Mouse (Mus musculus) hematopoietic stem cell, adult 5-6 weeks (primary cell): Measurements from ENCODE around the gene Tpx2. TPM values are rescaled to one million over a fixed set of nuclear protein-coding genes. Genes with fewer than 3 reads are reported as not detected.

Experiments used
- ATAC-seq, 2 experiments: fragments of 125-278 bp in 1 of 2; replicated peaks in 1 of 2; 2 replicates each; pipeline ENCODE4 v1.8.0; 2016 to 2017; ENCODE audit warnings: inconsistent platforms in 2 of 2, mild to moderate bottlenecking in 2 of 2, moderate number of reproducible peaks in 2 of 2, low read depth in 1 of 2, moderate TSS enrichment in 1 of 2; ENCODE audit not compliant: low FRiP score in 2 of 2, poor library complexity in 2 of 2, severe bottlenecking in 2 of 2, insufficient read depth in 1 of 2, low TSS enrichment in 1 of 2
- total RNA-seq: library from RNA; stranded (forward); fragments of 172-1452, 232-1000 nt; gene quantifications from 2 replicates; pipeline ENCODE4 v1.2.3, GENCODE M21; 2017

The Tpx2 gene
- total RNA-seq, 1 experiment from 2014 or later: 113 TPM

DNA sequence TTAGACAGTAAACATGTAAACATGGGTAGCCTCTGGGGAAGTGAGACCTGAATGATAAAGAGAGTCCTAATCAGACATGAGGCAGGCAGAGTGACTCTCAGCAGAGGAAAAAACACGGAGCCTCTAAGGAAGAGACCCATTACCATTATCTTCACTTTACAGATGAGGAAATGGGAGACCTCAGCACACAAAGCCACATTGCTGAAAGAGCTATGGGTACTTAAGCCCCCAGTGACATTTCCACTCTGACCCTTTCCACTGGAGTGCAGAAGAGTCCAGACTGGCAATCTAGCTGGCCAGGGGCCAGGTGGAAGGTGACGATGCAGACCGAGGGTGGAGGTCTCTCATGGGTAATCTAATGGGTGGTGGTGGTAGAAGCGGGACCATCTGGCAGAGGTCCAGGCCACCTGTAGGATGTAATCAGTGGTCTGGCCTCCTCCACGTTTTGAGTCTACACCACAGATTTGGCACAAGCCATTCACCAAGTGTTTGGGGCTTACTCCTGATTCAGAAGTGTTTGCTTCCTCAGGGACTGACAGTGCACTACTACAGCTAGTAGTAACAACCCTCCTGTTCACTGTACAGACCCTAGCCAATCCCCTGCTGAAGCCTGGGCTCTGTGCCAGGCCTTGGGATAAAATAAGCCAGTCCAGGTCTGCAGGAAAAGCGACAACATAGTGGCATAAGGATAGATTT, 30.0 kb upstream of the Tpx2 start:
- peak; percentile 20 to 39 for ATAC-seq

DNA sequence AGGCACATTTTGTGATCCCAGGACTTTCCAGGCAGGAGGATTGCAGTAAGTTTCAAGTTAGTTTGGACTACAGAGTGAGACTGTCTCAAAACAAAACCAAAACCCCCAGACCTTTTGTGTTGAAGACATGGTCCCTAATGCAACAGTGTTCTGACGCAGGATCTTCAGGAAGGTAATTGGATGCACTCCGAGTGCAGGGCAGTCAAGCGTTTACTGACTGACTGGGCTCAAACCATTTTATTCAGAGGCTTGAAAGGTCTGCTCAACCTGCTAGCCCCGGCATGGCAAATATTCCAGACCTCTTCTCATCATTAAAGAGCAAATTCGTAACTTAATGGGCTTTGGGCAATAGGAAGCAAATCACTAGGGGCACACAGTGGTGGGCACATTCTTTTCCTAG, 29.1 kb upstream of the Tpx2 start:
- no peak for ATAC-seq

DNA sequence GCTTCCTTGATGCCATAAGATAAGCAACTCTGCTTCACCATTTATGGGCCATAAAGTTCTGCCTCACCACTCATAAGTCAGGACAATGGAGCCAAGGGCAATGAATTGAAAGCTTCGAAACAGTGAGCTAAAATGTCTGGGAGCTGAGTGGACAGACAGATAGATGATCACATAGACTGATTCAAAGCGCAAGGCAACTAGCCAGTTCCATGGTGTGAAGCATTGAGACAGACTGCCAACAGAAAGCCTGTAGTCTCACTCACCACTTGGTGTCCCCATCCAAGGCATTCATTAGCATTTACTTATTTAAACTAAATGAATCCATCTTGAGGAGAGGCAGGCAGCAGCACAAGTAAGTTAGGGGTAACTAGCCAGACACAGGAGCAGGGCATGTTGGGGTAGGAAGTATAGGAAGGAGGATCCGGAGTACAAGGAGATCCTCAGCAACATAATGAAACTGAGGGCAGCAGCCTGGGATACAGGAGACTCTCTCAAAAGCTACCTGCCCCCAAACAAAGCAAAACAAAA, 28.6 kb upstream of the Tpx2 start:
- no peak for ATAC-seq

DNA sequence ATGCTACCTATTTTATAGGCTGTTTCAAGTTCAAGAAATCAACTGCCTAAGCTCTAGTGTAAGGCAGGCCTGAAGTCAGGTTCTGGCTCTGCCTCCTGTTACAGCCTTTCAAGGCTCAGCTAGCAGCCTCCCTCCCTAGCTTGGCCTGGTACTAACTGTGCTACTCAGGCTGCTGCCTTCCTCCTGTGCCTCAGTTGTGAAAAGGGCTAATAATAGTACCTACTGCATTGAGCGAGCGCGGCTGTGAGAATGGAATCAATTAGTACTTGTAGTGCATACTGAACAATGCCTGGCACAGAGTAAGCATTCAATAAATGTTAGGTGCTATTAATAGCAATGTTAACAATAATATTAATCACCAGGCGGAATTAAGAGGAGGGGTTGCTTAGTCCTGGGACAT, 27.8 kb upstream of the Tpx2 start:
- no peak for ATAC-seq

DNA sequence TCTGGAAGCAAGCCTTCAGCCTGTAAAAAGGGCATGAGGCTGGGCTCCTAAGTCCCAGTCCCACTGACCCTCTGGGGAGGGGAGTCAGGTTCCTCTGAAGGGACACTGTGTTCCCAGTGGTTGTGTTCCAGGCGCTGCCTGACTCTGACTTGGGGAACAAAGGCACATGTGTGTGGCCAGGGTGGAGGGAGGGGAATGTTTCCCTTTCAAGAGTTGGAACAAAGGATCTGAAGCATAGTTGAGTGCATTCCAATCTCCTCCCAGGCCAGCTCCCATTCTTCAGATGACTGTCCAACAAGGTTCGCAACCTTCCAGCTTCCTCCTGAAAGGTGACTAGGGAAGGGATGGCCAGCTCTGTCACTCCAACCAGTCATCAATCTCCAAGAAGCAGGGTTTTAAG, 27.4 kb upstream of the Tpx2 start:
- no peak for ATAC-seq

DNA sequence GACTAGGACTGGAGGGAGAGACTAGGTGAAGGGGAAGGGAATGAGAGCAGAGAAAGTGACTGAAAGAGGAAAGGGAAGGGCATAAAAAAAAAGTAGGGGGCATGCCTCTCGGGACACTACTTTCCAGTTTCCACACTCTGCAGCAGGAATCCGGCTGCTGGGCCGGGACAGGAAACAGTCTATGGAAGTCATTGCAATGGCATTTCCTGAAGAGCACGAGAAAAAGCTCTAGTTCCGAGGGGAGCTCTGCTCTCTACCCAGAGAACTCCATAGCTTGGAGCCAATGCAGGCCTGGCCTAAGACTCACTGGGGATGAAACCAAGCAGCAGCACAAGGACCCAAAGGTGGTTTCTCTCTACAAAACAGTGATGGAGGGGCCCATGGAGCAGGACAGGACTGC, 26.7 kb upstream of the Tpx2 start:
- no peak for ATAC-seq

DNA sequence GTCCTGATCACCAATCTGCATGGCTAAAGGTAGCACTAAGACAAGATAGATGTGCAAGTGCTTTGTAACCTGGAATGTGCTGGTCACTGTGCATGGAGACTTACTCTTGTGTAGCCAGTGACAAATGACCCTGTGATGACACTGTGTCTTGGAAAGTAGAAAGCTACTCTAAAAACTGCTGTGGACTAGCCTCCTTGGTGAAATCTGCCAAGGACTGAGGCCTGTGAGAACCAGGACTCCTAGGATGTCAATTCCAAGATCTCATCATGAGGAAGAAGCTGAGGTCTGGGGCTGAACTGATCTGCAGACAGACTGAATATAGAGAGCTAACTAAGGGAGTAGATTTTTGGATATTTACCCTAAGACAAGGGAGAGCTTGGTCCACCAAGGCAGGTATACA, 26.2 kb upstream of the Tpx2 start:
- no peak for ATAC-seq

DNA sequence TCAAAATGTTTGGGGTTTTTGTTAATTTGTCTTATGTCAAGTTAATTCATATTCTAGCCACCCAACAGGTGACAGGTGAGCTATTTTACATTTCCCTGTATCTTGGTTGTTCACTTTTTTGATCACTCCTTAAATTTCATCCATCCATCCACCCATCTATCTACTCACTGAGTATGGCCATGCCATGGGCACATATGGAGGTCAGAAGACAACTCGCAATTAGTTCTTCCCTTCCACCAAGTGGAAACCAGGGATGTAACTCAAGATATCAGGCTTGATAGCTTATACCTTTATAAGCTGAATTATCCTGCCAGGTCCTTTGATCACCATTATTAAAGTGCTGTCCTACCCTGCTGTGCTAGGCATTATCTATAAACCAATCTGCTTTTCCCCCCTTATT, 24.0 kb upstream of the Tpx2 start:
- ATAC-seq: no peak

DNA sequence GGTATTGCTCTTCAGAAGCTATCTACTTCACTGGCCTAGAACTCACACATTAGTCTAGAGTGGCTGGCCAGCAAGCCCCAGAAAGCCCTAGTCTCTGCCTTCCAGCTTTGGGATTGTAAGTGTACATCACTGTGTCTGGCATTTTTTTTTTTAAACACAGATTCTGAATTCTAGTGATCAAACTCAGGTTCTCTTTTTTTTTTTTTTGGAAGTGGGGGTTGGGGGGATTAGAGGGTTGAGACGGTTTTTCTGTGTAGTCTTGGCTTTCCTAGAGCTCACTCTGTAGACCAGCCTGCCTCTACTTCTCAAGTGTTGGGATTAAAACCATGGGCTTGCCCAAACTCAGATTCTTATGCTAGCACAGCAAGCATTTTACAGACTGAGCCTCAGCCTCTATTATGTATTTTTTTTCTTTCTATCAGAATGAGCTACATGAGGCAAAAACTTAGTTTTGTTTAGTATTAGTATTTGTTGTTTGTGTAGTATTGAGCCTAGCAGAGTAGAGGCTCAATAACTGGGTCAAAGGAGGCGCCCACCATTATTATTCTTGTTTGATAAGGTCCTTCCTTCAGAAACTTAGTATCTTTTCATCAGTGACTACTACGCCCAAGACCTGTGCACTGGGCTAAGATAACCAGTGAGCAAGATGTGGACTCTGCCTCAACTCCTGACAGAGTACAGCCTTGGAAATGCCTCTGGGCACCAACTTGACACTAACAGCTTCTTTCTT, 23.2 kb upstream of the Tpx2 start:
- no peak for ATAC-seq

DNA sequence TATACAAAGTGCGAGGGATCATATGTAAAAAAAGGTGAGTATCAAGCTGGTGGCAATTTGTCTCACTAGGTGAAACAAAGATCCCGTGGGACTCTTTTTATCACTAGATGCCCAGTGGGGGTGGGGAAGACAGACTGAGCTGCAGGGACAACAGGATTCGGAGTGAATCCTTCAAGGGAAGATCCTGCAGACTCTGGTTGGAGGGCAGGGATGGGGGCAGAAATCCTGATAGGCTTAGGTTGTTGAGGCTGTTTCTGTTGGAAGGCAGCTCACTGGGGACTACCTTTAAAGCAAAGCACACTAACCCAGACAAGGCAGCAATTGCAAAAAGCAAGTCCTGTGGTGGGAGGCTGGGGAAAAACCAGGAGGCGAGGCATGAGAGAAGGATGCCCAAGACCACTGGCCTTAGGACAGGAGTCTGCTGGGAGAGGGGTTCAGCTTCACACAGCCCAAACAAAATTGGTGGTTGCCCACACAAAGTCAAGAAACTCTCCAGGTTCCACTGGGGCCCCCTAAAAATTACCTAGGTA, 22.5 kb upstream of the Tpx2 start:
- no peak for ATAC-seq

DNA sequence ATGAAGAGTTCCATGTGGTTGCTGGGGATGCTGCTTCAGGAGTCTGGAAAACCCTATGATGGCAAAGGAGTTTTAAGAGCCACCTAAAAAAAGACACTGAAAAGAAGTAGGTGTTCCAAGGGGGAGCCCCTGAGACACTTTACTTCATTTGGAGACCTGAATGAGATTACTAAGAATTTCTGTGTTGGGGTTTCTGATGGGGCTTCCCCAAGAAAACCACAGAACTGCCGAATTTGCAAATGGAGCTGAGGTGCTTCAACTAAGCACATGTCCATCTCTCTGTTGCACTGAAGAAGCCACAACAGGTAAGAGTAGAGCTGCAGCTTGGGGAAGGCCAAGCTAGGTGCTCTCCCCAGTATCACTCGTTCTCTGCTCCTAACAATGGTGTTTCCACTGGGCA, 22.1 kb upstream of the Tpx2 start:
- ATAC-seq: no peak

DNA sequence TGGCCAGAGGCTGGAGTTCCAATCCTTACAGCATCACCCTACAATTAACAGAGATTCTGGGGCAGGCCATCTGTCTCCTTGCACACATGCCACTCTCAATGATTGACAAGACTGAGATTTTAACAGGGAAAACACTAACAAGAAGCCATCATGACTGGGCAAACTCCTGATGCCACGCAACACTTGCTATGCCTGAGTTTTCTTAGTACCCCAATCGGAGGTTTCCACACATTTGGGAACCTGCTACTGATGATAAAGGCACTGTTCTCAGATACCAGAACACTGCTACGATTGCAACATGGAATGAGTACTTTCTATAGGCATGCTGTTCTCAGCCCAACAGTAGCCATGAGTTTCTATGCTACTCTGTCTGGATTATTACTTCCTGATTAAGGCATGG, 21.3 kb upstream of the Tpx2 start:
- ATAC-seq: no peak

DNA sequence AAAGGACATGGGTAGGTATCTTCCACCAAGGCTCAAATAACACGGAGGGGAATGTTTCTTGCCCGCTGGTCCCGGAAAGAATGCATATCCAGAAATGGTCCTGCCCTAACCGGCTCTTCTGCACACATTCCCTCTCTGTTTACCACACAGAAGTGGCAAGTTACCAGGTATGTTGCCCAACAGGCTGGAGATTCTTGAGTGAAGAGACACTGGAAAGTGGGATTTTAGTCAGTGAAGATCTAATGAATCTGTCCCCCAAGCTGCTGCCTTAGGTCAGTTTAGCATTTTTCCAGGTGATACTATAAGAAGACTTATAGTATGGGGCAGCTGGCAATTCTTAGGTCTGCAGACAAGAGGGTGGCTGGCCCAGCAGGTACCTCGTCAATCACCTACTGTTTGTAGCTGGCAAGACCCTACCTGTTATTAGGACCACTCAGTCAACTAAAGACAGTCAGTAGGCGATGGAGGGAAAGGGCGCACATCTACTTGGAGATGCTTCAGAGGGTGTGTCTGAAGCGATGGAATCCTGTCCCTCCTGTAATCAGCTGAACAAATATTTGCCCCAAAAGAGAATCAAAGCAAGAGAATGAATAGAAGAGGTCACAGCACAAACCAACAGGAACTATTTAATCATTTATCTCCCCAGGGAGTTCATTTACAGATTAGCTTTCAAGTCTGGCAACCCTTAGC, 20.3 kb upstream of the Tpx2 start:
- no peak for ATAC-seq

DNA sequence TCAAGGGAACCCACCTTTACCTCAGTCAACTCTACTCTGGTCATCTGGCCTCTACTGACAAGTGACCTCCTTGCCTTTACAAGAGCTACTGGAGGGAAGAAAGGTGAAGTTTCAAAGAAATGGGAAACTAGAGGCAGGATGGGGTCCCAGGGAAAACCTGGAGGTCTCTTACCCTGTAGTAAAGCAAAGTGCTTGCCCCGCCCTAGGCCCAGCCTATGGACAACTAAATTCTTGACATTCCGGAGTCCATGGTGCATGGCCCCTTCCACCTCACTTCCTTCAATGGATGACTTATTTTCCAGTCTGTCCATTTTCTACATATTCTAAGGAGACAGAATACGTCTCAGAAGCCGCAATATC, 19.8 kb upstream of the Tpx2 start:
- ATAC-seq: no peak

DNA sequence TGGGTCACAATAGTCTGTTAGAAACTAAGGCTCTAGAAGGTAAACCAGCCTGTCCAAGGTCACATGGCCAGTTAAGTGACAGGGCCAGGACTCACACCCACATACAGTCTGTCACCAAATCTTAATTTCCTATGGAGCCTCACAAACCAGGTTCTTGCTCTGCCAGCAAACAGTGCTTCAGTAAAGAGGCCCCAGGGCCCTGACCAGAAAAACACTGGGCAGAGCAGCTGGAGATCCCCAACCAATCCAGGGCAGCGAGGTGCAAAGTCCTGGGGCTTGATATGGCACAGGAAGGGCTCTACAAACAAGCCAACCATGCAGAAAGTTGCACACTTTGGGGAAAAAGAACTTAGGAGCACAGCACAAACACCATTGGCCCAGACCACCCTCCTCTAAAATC, 19.2 kb upstream of the Tpx2 start:
- ATAC-seq: no peak

DNA sequence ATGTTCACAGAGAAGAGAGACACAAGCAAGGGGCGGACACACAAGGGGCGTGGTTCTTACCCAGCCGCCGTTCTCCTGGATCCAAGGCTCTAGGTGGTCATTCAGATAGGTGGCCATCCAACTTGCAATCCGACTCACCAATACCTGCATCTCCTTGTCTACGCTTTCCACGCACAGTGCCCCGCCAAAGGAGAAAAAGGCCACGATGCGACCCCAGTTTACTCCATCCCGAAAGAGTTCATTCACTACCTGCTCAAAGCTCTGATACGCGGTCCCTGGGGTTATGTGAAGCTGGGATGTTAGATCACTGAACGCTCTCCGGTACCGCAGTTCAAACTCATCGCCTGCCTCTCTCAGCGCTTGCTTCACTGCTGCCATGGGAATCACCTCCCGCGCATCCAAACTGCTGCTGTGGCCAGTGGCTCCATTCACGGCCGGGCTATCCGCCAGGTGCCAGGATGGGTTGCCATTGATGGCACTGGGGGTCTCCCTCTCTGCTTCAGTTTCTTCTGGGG, 18.3 kb upstream of the Tpx2 start:
- no peak for ATAC-seq

DNA sequence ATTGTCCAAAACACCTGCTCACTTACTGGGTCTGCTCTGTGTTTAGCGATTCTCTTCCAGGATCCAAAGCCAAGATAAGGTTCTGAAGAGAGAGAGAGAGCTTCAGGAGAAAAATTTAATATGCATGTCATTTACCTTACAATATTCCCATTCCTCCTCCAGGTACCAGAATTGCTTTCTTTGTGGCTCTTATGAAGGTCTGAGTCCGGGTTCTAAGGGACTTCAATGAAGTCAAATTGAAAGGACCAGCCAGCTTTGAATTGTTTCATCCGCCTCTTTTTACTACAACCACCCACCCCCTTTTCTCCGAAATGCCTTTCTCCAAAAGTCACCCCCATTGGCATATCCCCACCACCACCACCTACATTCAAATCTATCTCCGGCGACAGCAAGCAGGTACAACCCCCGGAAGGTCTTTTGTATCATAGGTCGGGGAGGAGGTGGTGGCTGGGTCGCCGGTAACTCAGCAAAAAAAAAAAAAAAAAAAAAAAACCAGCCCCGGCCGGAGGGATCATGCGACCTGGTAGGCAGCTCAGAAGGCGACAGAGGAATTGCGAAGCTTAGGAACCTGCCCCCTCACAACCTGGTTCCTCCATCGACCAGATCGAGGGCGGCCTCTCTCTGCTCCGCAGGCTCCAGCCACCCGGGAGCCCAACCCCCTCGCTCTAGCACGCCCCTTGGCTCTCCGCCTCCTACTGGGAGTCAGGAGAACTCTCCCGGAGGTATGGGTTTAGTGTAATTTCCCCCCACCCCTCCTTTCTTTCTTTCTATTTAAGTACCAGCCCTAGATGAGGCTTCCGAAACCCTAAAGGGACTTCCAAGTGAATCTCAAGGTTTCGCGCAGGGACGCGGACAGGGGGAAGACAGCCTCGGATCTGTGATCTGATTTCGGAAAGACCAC, 17.5 kb upstream of the Tpx2 start:
- ATAC-seq: peak; percentile 88
